Mouse (Mus musculus) limb, embryonic 10.5 days (tissue): ENCODE data around the gene Aldh1l1. TPM values are rescaled to one million over a fixed set of nuclear protein-coding genes. Genes with fewer than 3 reads are reported as not detected.
"Not testable (repeated sequence)": the region's sequence is repeated elsewhere in the genome, so short reads cannot be mapped to it uniquely, and the experiment has no call there.

ENCODE experiments used
- DNase-seq: peaks from one replicate; pipeline ENCODE4 v3.0.0-alpha.2; 2017; ENCODE audit warnings: low spot score
- H3K27ac ChIP-seq: fragments of 300-500 bp; sonication (generic); 2 replicates; pipeline ENCODE4 v1.5.1; 2016; ENCODE audit warnings: mild to moderate bottlenecking
- H3K27me3 ChIP-seq: fragments of 300-500 bp; sonication (generic); 2 replicates; pipeline ENCODE4 v1.6.1; 2016; ENCODE audit warnings: low read depth, mild to moderate bottlenecking; ENCODE audit not compliant: poor library complexity, severe bottlenecking
- H3K36me3 ChIP-seq: fragments of 300-500 bp; sonication (generic); 2 replicates; pipeline ENCODE4 v1.6.1; 2016; ENCODE audit warnings: mild to moderate bottlenecking, moderate library complexity
- H3K4me1 ChIP-seq: fragments of 300-500 bp; sonication (generic); 2 replicates; pipeline ENCODE4 v1.6.1; 2016
- H3K4me3 ChIP-seq: fragments of 300-500 bp; sonication (generic); 2 replicates; pipeline ENCODE4 v1.5.1; 2016; ENCODE audit warnings: mild to moderate bottlenecking, moderate library complexity
- H3K9me3 ChIP-seq: fragments of 300-500 bp; sonication (generic); replicated peaks from 2 replicates; pipeline ENCODE4 v1.6.1; 2016; ENCODE audit warnings: mild to moderate bottlenecking
- WGBS: fragments of 180-500 bp; shearing (Covaris S2); methylation state at CpG from one replicate; pipeline ENCODE4 v1.1.7; 2016; 5-methylcytosine and 5-hydroxymethylcytosine counted together
- polyA plus RNA-seq: library from polyadenylated mRNA; unstranded; fragments of >200 nt; fragmentation: Nextera tagmentation; extraction: Ambion mirVana; gene quantifications from 2 replicates; pipeline ENCODE4 v1.2.1, GENCODE M21; 2016

Aldh1l1 gene
- polyA plus RNA-seq, 1 experiment from 2014 or later, result 1.6 TPM

GRCm38 (mm10) chr6:90624733-90625132 lies 138.5 kb downstream of the Aldh1l1 start:
- WGBS, result 68% methylated on average over 11 of the region's 11 CpGs
- no peak overlapping the region for H3K4me3 ChIP-seq
- no peaks in the 10 kb centered on the region for H3K9me3 ChIP-seq
- no peaks in the 10 kb centered on the region for H3K36me3 ChIP-seq
- DNase-seq, result no peak
- H3K27me3 ChIP-seq, result no peaks in the 10 kb centered on the region
- H3K4me1 ChIP-seq, result peaks cover 13% of the 10 kb centered on the region; the same call in 1 of the 2 replicates
- no peak overlapping the region for H3K27ac ChIP-seq

- Histone ChIP-seq H3K27ac (no peak overlapping the region), H3K36me3 (no peaks in the 10 kb centered on the region), H3K4me3 (no peak overlapping the region), H3K9me3 (no peaks in the 10 kb centered on the region), H3K4me1 (peaks cover 13% of the 10 kb centered on the region; the same call in 1 of the 2 replicates), H3K27me3 (no peaks in the 10 kb centered on the region)
- 85% methylated on average over 7 of the region's 7 CpGs for WGBS
- no peak for DNase-seq
Measured at GRCm38 (mm10) chr6:90625207-90625994, 139.2 kb downstream of the Aldh1l1 start.

- 90% methylated on average over 4 of the region's 4 CpGs for WGBS
- no peak overlapping the region for H3K27ac ChIP-seq
- H3K4me3 ChIP-seq, result no peak overlapping the region
- H3K36me3 ChIP-seq, result no peaks in the 10 kb centered on the region
- no peaks in the 10 kb centered on the region for H3K27me3 ChIP-seq
- no peaks in the 10 kb centered on the region for H3K9me3 ChIP-seq
- DNase-seq, result no peak
- H3K4me1 ChIP-seq, result peaks cover 6% of the 10 kb centered on the region; the same call in 1 of the 2 replicates
Measured at GRCm38 (mm10) chr6:90627556-90627955, 141.3 kb downstream of the Aldh1l1 start.

GRCm38 (mm10) chr6:90629506-90629905 lies 143.3 kb downstream of the Aldh1l1 start:
- Histone ChIP-seq H3K27me3 (no peaks in the 10 kb centered on the region), H3K4me1 (0 out of 2 replicates have a peak, but pooled peaks cover 2% of the 10 kb centered on the region), H3K9me3 (no peaks in the 10 kb centered on the region), H3K27ac (no peak overlapping the region), H3K4me3 (no peak overlapping the region), H3K36me3 (no peaks in the 10 kb centered on the region)
- WGBS, result 83% methylated on average over 6 of the region's 6 CpGs
- DNase-seq, result no peak

- Histone ChIP-seq H3K9me3 (no peaks in the 10 kb centered on the region), H3K36me3 (no peaks in the 10 kb centered on the region), H3K27ac (no peak overlapping the region), H3K4me1 (peaks cover 5% of the 10 kb centered on the region; the same call in 1 of the 2 replicates), H3K4me3 (no peak overlapping the region), H3K27me3 (no peaks in the 10 kb centered on the region)
- 89% methylated on average over 7 of the region's 7 CpGs for WGBS
- no peak for DNase-seq
Measured at GRCm38 (mm10) chr6:90630427-90630826, 144.2 kb downstream of the Aldh1l1 start.

GRCm38 (mm10) chr6:90632526-90632925 lies 146.3 kb downstream of the Aldh1l1 start:
- not testable (repeated sequence) for H3K27ac ChIP-seq, H3K4me1 ChIP-seq, DNase-seq, H3K9me3 ChIP-seq, H3K4me3 ChIP-seq, H3K36me3 ChIP-seq, H3K27me3 ChIP-seq
- 67% methylated on average over 3 of the region's 3 CpGs for WGBS

GRCm38 (mm10) chr6:90635081-90635480 lies 148.9 kb downstream of the Aldh1l1 start:
- DNase-seq, result no peak
- no peak overlapping the region for H3K4me3 ChIP-seq
- H3K27ac ChIP-seq, result no peak overlapping the region
- H3K27me3 ChIP-seq, result no peaks in the 10 kb centered on the region
- H3K36me3 ChIP-seq, result no peaks in the 10 kb centered on the region
- WGBS, result 24% methylated on average over 4 of the region's 4 CpGs
- H3K9me3 ChIP-seq, result no peaks in the 10 kb centered on the region
- H3K4me1 ChIP-seq, result peaks cover 5% of the 10 kb centered on the region; the same call in 1 of the 2 replicates

GRCm38 (mm10) chr6:90635611-90636010 lies 149.4 kb downstream of the Aldh1l1 start:
- no peaks in the 10 kb centered on the region for H3K9me3 ChIP-seq
- WGBS, result 66% methylated on average over 3 of the region's 3 CpGs
- H3K4me3 ChIP-seq, result no peak overlapping the region
- DNase-seq, result no peak
- H3K27ac ChIP-seq, result no peak overlapping the region
- peaks cover 5% of the 10 kb centered on the region; the same call in 1 of the 2 replicates for H3K4me1 ChIP-seq
- H3K27me3 ChIP-seq, result no peaks in the 10 kb centered on the region
- H3K36me3 ChIP-seq, result no peaks in the 10 kb centered on the region

GRCm38 (mm10) chr6:90643057-90643456 lies 156.8 kb downstream of the Aldh1l1 start:
- no peaks in the 10 kb centered on the region for H3K27me3 ChIP-seq
- WGBS, result 83% methylated on average over 3 of the region's 3 CpGs
- H3K4me1 ChIP-seq, result peaks cover 10% of the 10 kb centered on the region; the same call in 1 of the 2 replicates
- no peak overlapping the region for H3K27ac ChIP-seq
- H3K36me3 ChIP-seq, result no peaks in the 10 kb centered on the region
- no peak overlapping the region for H3K4me3 ChIP-seq
- no peaks in the 10 kb centered on the region for H3K9me3 ChIP-seq
- no peak for DNase-seq

- Histone ChIP-seq H3K4me1 (peaks cover 10% of the 10 kb centered on the region; the same call in 1 of the 2 replicates), H3K36me3 (no peaks in the 10 kb centered on the region), H3K27ac (no peak overlapping the region), H3K4me3 (no peak overlapping the region), H3K9me3 (no peaks in the 10 kb centered on the region), H3K27me3 (no peaks in the 10 kb centered on the region)
- 84% methylated on average over 4 of the region's 4 CpGs for WGBS
- DNase-seq, result no peak
Measured at GRCm38 (mm10) chr6:90644965-90645364, 158.7 kb downstream of the Aldh1l1 start.

GRCm38 (mm10) chr6:90648391-90648790 lies 162.2 kb downstream of the Aldh1l1 start:
- Histone ChIP-seq H3K9me3 (no peaks in the 10 kb centered on the region), H3K4me1 (peaks cover 10% of the 10 kb centered on the region; the same call in 1 of the 2 replicates), H3K27me3 (no peaks in the 10 kb centered on the region), H3K27ac (no peak overlapping the region), H3K36me3 (no peaks in the 10 kb centered on the region), H3K4me3 (no peak overlapping the region)
- DNase-seq, result no peak
- WGBS, result 94% methylated on average over 6 of the region's 6 CpGs

GRCm38 (mm10) chr6:90649279-90649678 lies 163.1 kb downstream of the Aldh1l1 start:
- no peak for DNase-seq
- 63% methylated on average over 4 of the region's 4 CpGs for WGBS
- Histone ChIP-seq H3K27me3 (no peaks in the 10 kb centered on the region), H3K36me3 (no peaks in the 10 kb centered on the region), H3K9me3 (no peaks in the 10 kb centered on the region), H3K4me1 (peaks cover 10% of the 10 kb centered on the region; the same call in 1 of the 2 replicates), H3K27ac (no peak overlapping the region), H3K4me3 (no peak overlapping the region)
